Mouse (Mus musculus) thymus, adult 2 months (tissue): Measurements from ENCODE around the gene Mmel1.

Experiments used
- CTCF ChIP-seq: fragments of 200-500 bp; IDR thresholded peaks from 2 replicates; pipeline ENCODE4 v1.5.1; 2012; ENCODE audit warnings: mild to moderate bottlenecking, control low read depth, low read length, moderate library complexity, borderline replicate concordance; ENCODE audit not compliant: control insufficient read depth, poor library complexity, insufficient read depth; ENCODE audit errors: extremely low read depth
- POLR2A ChIP-seq: fragments of 200-500 bp; IDR thresholded peaks from 2 replicates; pipeline ENCODE4 v1.6.1; 2012; ENCODE audit warnings: mild to moderate bottlenecking, low read length, control low read depth, moderate library complexity; ENCODE audit not compliant: control insufficient read depth, poor library complexity, insufficient read depth; ENCODE audit errors: extremely low read depth

GRCm38 (mm10) chr4:154913845-154914244 is 44.5 kb downstream of the Mmel1 start:
- no peak for TF ChIP-seq CTCF
- TF ChIP-seq POLR2A: no peak
